Mouse (Mus musculus) layer of hippocampus, postnatal 14 days (tissue): ENCODE data around the gene Adarb2. TPM values are rescaled to one million over a fixed set of nuclear protein-coding genes. Genes with fewer than 3 reads are reported as not detected.
A peak's percentile ranks its signal among the peaks of the same experiment; 100 is the strongest.

ENCODE experiments used
- DNase-seq, 2 experiments: peaks; one replicate each; pipeline ENCODE4 v3.0.0; 2021 to 2022; ENCODE audit warnings: low spot score in 2 of 2, mixed read lengths in 1 of 2
- total RNA-seq, 2 experiments: library from RNA; stranded (reverse); gene quantifications; 2 replicates each; pipeline ENCODE4 v1.2.3; 2021

The Adarb2 gene
- total RNA-seq, 2 experiments from 2014 or later, result 30.5 to 35.8 TPM

GRCm38 (mm10) chr13:8481347-8481746, 278.7 kb downstream of the Adarb2 start:
- DNase-seq, result no peak

GRCm38 (mm10) chr13:8484592-8485272, 282.1 kb downstream of the Adarb2 start:
- peak in 1 of 2 experiments; percentile 42 for DNase-seq

- DNase-seq, result no peak
These were observed 285.2 kb downstream of the Adarb2 start for GRCm38 (mm10) chr13:8487756-8488434.

- DNase-seq, result no peak
These were observed 290.7 kb downstream of the Adarb2 start for GRCm38 (mm10) chr13:8493363-8493762.

GRCm38 (mm10) chr13:8499551-8499950, 296.9 kb downstream of the Adarb2 start:
- no peak for DNase-seq

- no peak for DNase-seq
These were observed 308.6 kb downstream of the Adarb2 start for GRCm38 (mm10) chr13:8511069-8511817.

GRCm38 (mm10) chr13:8515979-8516715, 313.5 kb downstream of the Adarb2 start:
- no peak for DNase-seq

- no peak for DNase-seq
These were observed 316.5 kb downstream of the Adarb2 start for GRCm38 (mm10) chr13:8519204-8519603.

GRCm38 (mm10) chr13:8525748-8526631, 323.3 kb downstream of the Adarb2 start:
- no peak for DNase-seq

GRCm38 (mm10) chr13:8534265-8535113, 331.8 kb downstream of the Adarb2 start:
- no peak for DNase-seq

GRCm38 (mm10) chr13:8538481-8538880, 335.8 kb downstream of the Adarb2 start:
- peak in 1 of 2 experiments; percentile 66 for DNase-seq

- DNase-seq, result no peak
These were observed 336.2 kb downstream of the Adarb2 start for GRCm38 (mm10) chr13:8538896-8539295.

- DNase-seq, result no peak
These were observed 340.0 kb downstream of the Adarb2 start for GRCm38 (mm10) chr13:8542684-8543083.

- DNase-seq, result no peak
These were observed 349.6 kb downstream of the Adarb2 start for GRCm38 (mm10) chr13:8552242-8552641.

- no peak for DNase-seq
These were observed 355.1 kb downstream of the Adarb2 start for GRCm38 (mm10) chr13:8557784-8558183.

GRCm38 (mm10) chr13:8560485-8560884, 357.8 kb downstream of the Adarb2 start:
- DNase-seq, result peak in 1 of 2 experiments; percentile 14

- no peak for DNase-seq
These were observed 360.5 kb downstream of the Adarb2 start for GRCm38 (mm10) chr13:8563161-8563560.

- DNase-seq, result peak in 1 of 2 experiments; percentile 31
These were observed 364.7 kb downstream of the Adarb2 start for GRCm38 (mm10) chr13:8567111-8568026.
